Mouse (Mus musculus): ENCODE measurements around the gene Cypt1. TPM values are rescaled to one million over a fixed set of nuclear protein-coding genes. Genes with fewer than 3 reads are reported as not detected.

Cypt1 gene
- total RNA-seq (2021) = not detected

DNA sequence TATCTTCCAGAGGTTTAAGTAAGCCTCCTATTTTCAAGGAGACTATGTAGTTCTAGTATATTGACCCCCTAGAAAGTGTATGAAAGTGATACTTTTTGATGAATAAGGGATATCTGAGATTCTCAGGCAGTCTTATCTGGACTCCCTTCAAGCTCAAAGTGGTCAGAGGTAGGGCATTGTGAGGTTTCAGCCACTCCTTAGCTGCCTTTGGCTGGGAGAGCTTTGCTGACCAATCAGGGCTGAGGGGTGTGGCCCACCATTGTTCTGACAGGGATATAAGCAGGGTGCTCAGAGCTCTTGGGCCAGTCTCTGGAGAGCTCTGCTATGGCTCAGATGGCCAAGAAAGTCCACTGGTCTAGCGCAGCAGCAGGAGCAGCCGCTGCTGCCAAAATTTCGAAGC lies at the start of gene Cypt1:
Gene Cypt1, plus strand, starts transcription at position 301 of the 400 bp plus-strand sequence.
- DNase-seq (ENCODE audit: low spot score) = no peak
- intact Hi-C loops (cut with DNase I) = no loop called here

DNA sequence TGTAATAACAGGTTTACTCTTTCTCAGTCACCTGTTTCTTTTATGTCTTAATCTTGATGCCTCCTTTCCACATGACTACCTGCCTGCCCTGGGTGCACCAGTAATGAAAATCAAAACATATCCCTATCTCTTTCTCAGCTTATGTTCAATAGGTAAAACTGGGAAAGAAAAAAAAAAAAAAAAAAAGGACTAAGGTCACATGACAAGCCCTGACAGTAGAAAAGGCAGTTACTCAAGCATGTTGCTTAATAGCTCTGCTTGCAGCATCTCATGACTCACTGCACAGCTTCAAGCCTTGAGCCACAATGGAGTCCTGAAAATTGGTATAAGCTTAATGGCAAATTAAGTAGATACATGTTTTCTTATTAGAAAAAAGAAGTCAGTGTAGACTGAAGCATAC lies 24.1 kb downstream of the Cypt1 start:
- intact Hi-C loops (cut with DNase I) = no loop called here
- no peak for DNase-seq (ENCODE audit: low spot score)

DNA sequence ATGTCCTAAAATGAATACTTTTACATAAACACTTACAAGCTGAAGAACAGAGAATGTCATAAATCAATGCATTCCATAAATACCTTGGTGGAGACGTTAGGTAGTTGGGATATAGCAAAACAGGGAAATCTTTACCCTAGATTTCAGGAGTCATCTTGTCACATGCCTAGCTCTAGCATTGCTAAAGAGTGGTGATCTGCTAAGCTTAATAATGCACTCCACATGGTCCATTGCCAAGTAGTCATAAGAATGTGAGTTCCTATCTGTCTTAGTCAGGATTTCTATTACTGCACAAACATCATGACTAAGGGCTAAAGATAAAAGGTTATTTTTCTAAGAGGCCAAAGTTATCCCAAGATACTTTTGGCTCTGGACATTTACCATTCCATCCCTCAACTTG lies 34.4 kb downstream of the Cypt1 start:
- intact Hi-C loops (cut with DNase I) = no loop called here
- DNase-seq (ENCODE audit: low spot score) = no peak

DNA sequence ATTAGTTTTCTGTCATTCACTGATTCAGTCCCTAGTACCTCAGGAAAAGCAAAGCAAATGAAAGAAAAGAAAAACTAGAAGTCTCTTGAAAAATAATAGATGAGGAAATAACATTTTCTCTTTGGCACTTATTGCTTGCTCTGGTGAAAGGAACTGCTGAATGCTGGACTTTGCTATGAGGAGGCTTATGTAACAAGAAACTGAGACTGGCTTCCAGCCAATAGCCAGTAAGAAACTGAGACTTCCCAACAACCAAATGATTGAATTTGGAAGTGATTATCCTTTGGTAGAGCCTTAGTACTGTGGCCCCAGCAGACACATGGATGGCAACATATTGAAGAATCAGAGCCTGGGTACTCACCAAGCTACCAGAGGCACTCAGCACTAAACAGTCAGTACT lies 35.8 kb downstream of the Cypt1 start:
- intact Hi-C loops (cut with DNase I) = no loop called here
- DNase-seq (ENCODE audit: low spot score) = no peak

Other genes starting within 250 kb of the Cypt1 start
- gene Maoa, start 96.8 kb downstream of the Cypt1 start, total RNA-seq (2021) = 1 to 10 TPM; 2.6 to 2.9 TPM

All from heart, postnatal 25 days (tissue).